Mouse (Mus musculus) C2C12 (cell line): Measurements from ENCODE around the gene Fras1. TPM values are rescaled to one million over a fixed set of nuclear protein-coding genes. Genes with fewer than 3 reads are reported as not detected.

Source experiments
- H3K27me3 ChIP-seq: one replicate; pipeline ENCODE4 v1.6.1; 2011; ENCODE audit not compliant: control insufficient read depth, insufficient read depth, insufficient read length
- H3K36me3 ChIP-seq: one replicate; pipeline ENCODE4 v1.6.1; 2011; ENCODE audit not compliant: control insufficient read depth, insufficient read depth
- H3K4me3 ChIP-seq: one replicate; pipeline ENCODE4 v1.5.1; 2011; ENCODE audit warnings: mild to moderate bottlenecking, control low read depth; ENCODE audit not compliant: poor library complexity, insufficient read depth, severe bottlenecking
- H3K79me2 ChIP-seq: one replicate; pipeline ENCODE4 v1.6.1; 2011; ENCODE audit not compliant: control insufficient read depth, insufficient read depth
- H3K79me3 ChIP-seq: one replicate; pipeline ENCODE4 v1.6.1; 2011; ENCODE audit warnings: low read depth, control low read depth
- H3ac ChIP-seq: one replicate; pipeline ENCODE3; 2011; ENCODE audit warnings: low read depth; ENCODE audit not compliant: control insufficient read depth, insufficient read length
- CEBPB ChIP-seq: IDR thresholded peaks from one replicate; pipeline ENCODE4 v1.6.1; 2011; ENCODE audit warnings: low read depth, mild to moderate bottlenecking, control low read depth, moderate library complexity
- CTCF ChIP-seq: IDR thresholded peaks from one replicate; pipeline ENCODE4 v1.5.1; 2011; ENCODE audit not compliant: control insufficient read depth, insufficient read depth, insufficient read length
- FOSL1 ChIP-seq: IDR thresholded peaks from one replicate; pipeline ENCODE4 v1.8.0; 2011; ENCODE audit warnings: mild to moderate bottlenecking, low read length; ENCODE audit not compliant: poor library complexity, insufficient read depth, severe bottlenecking
- MAX ChIP-seq: IDR thresholded peaks from one replicate; pipeline ENCODE4 v1.6.1; 2011; ENCODE audit warnings: mild to moderate bottlenecking, control low read depth
- MYOD1 ChIP-seq: IDR thresholded peaks from one replicate; pipeline ENCODE4 v1.6.1; 2011; ENCODE audit warnings: low read depth; ENCODE audit not compliant: control insufficient read depth, insufficient read length
- MYOG ChIP-seq: IDR thresholded peaks from one replicate; pipeline ENCODE4 v1.6.1; 2011; ENCODE audit not compliant: control insufficient read depth, insufficient read length; ENCODE audit errors: extremely low read depth
- USF1 ChIP-seq: IDR thresholded peaks from one replicate; pipeline ENCODE4 v1.6.1; 2011; ENCODE audit warnings: low read depth, mild to moderate bottlenecking, control low read depth, moderate library complexity
- polyA plus RNA-seq: library from polyadenylated mRNA; unstranded; fragments of >200 nt; fragmentation: generic; extraction: Trizol; gene quantifications from one replicate; pipeline ENCODE4 v1.2.1, GENCODE M21; 2012; ENCODE audit warnings: missing spikeins

Fras1 gene
- polyA plus RNA-seq, 1 experiment = 0.11 TPM

- H3ac ChIP-seq = no peak overlapping the region
- no peaks in the 10 kb centered on the region for H3K79me2 ChIP-seq
- H3K79me3 ChIP-seq = no peaks in the 10 kb centered on the region
- no peak overlapping the region for H3K4me3 ChIP-seq
- TF ChIP-seq USF1 (no peak), MYOD1 (no peak), CTCF (no peak), MAX (no peak), MYOG (no peak), FOSL1 (no peak), CEBPB (no peak)
- no peaks in the 10 kb centered on the region for H3K36me3 ChIP-seq
- H3K27me3 ChIP-seq = no peaks in the 10 kb centered on the region
These were observed 243.3 kb downstream of the Fras1 start for GRCm38 (mm10) chr5:96616954-96617646.

DNA sequence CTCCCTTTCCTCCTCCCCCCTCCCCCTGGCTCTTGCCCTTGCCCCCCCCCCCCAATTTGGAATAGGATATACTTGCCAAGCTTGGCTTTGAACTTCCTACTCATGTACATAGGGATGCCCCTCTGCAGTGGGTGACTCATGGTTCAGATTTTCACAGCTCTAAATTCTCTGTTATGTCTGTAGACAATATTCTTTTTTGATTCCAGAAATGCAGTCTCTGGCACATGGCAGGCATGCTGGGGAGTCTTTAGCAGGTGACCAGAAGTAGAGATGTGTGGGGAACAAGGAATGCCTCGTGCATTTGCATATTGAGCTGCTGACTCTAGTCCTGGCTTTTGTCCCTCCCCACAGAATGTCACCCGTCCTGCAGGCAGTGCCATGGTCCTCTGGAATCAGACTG lies 244.3 kb downstream of the Fras1 start:
- no peaks in the 10 kb centered on the region for H3K79me3 ChIP-seq
- no peaks in the 10 kb centered on the region for H3K27me3 ChIP-seq
- H3ac ChIP-seq = no peak overlapping the region
- TF ChIP-seq CTCF (no peak), MYOG (no peak), MYOD1 (no peak), MAX (no peak), USF1 (no peak), CEBPB (no peak), FOSL1 (no peak)
- no peaks in the 10 kb centered on the region for H3K36me3 ChIP-seq
- H3K4me3 ChIP-seq = no peak overlapping the region
- H3K79me2 ChIP-seq = no peaks in the 10 kb centered on the region

- no peak for TF ChIP-seq MAX
- no peak for TF ChIP-seq CEBPB
- no peak for TF ChIP-seq USF1
- TF ChIP-seq MYOD1 = no peak
- no peak for TF ChIP-seq MYOG
- no peak for TF ChIP-seq CTCF
- TF ChIP-seq FOSL1 = no peak
- Histone ChIP-seq H3ac (no peak overlapping the region), H3K79me3 (no peaks in the 10 kb centered on the region), H3K79me2 (no peaks in the 10 kb centered on the region), H3K27me3 (no peaks in the 10 kb centered on the region), H3K36me3 (no peaks in the 10 kb centered on the region), H3K4me3 (no peak overlapping the region)
These were observed 246.5 kb downstream of the Fras1 start for GRCm38 (mm10) chr5:96620209-96620608.

DNA sequence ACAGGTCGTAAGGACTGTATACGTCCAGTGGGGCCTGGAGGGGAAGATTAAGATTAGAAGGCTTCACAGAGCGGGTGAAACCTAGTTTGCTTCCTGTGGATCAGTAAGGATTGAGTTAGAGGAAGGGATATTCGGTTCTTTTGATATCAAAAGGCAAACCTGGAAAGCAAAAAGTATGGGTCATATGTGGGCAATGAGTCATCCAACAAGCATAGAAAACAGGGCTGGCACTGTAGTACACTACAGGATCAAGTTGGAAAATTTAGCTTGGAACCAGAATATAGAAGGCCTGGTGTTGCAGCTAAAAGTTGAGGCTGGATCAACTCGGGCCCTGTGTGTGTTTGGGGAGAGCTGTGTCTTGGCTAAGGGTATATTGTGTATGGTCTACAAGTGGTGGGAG lies 246.9 kb downstream of the Fras1 start:
- Histone ChIP-seq H3K79me3 (no peaks in the 10 kb centered on the region), H3K79me2 (no peaks in the 10 kb centered on the region)

DNA sequence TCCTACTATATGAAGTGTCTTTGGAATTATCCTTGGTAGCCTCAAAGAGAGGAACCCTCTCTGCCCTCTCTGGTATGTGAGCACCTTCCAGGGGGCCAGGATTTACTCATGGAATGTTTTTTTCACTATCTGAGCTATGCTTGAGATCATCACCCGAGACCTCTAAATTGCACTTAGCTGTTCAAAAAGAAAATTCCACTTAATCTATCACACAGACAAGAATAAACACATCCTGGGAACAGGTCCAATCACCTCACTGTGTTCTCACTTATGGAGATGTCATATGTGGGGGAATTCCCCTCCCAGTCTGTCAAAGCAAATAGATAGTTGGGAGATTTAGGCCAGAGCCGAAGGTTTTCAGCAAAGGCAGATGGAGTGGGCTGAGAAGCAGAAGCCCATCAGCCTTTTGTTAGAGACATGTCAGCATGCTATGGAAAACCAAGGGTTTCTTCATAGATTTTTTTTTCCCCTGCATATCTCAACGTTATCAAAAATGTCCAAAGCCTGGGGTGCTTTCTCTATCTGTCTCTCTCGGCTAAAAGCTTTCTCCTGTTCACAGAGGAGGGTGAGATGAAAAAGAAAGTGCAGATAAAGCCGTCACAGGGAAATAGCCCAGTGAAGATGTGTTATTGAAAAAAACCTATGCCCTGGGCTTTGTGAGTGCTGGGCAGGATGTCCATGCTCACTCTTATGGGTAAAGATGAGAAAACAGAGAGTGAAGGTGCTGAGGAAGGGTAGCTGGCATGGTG lies 249.0 kb downstream of the Fras1 start:
- Histone ChIP-seq H3K4me3 (no peak overlapping the region), H3K27me3 (no peaks in the 10 kb centered on the region), H3K79me2 (no peaks in the 10 kb centered on the region), H3K79me3 (no peaks in the 10 kb centered on the region), H3ac (no peak overlapping the region), H3K36me3 (no peaks in the 10 kb centered on the region)
- no peak for TF ChIP-seq CTCF
- TF ChIP-seq MYOD1 = no peak
- TF ChIP-seq FOSL1 = no peak
- no peak for TF ChIP-seq MYOG
- TF ChIP-seq CEBPB = no peak
- no peak for TF ChIP-seq USF1
- TF ChIP-seq MAX = no peak

More for the DNA sequence above, 246.9 kb downstream of the Fras1 start:
- Histone ChIP-seq H3K4me3 (no peak overlapping the region), H3K27me3 (no peaks in the 10 kb centered on the region), H3K36me3 (no peaks in the 10 kb centered on the region), H3ac (no peak overlapping the region)
- TF ChIP-seq MAX = no peak
- no peak for TF ChIP-seq USF1
- TF ChIP-seq CTCF = no peak
- TF ChIP-seq FOSL1 = no peak
- no peak for TF ChIP-seq CEBPB
- TF ChIP-seq MYOD1 = no peak
- no peak for TF ChIP-seq MYOG
